Mouse (Mus musculus) lung, embryonic 15.5 days (tissue): Measurements from ENCODE around the gene Esyt1. TPM values are rescaled to one million over a fixed set of nuclear protein-coding genes. Genes with fewer than 3 reads are reported as not detected.

Source experiments
- ATAC-seq: fragments of 200-750 bp; cut with Nextera tagmentation; 2 replicates; pipeline ENCODE4 v1.8.0; 2017; ENCODE audit warnings: moderate number of reproducible peaks, borderline replicate concordance; ENCODE audit not compliant: low FRiP score, low TSS enrichment; ENCODE audit errors: extremely low read depth
- H3K27ac ChIP-seq: fragments of 300-500 bp; sonication (generic); 2 replicates; pipeline ENCODE4 v1.5.1; 2015; ENCODE audit warnings: moderate library complexity, mild to moderate bottlenecking, inconsistent platforms
- H3K27me3 ChIP-seq: fragments of 300-500 bp; sonication (generic); 2 replicates; pipeline ENCODE4 v1.6.1; 2015; ENCODE audit warnings: inconsistent platforms
- H3K36me3 ChIP-seq: fragments of 300-500 bp; sonication (generic); 2 replicates; pipeline ENCODE4 v1.6.1; 2015; ENCODE audit warnings: inconsistent platforms
- H3K4me1 ChIP-seq: fragments of 300-500 bp; sonication (generic); 2 replicates; pipeline ENCODE4 v1.6.1; 2015; ENCODE audit warnings: inconsistent platforms
- H3K4me2 ChIP-seq: fragments of 300-500 bp; sonication (generic); 2 replicates; pipeline ENCODE4 v1.6.1; 2015; ENCODE audit warnings: inconsistent platforms, mild to moderate bottlenecking, moderate library complexity
- H3K4me3 ChIP-seq: fragments of 300-500 bp; sonication (generic); 2 replicates; pipeline ENCODE4 v1.5.1; 2015; ENCODE audit warnings: mild to moderate bottlenecking, inconsistent platforms
- H3K9ac ChIP-seq: fragments of 300-500 bp; sonication (generic); 2 replicates; pipeline ENCODE4 v1.6.1; 2015; ENCODE audit warnings: inconsistent platforms
- H3K9me3 ChIP-seq: fragments of 300-500 bp; sonication (generic); 2 replicates; pipeline ENCODE4 v1.6.1; 2016; ENCODE audit warnings: inconsistent platforms
- WGBS: fragments of 180-500 bp; shearing (Covaris S2); methylation state at CpG from one replicate; pipeline ENCODE4 v1.1.7; 2015; 5-methylcytosine and 5-hydroxymethylcytosine counted together
- polyA plus RNA-seq: library from polyadenylated mRNA; unstranded; fragments of >200 nt; fragmentation: Nextera tagmentation; extraction: Ambion mirVana; gene quantifications from 2 replicates; pipeline ENCODE4 v1.2.1, GENCODE M21; 2015

The Esyt1 gene
- polyA plus RNA-seq, 1 experiment from 2014 or later: 31.5 TPM

- H3K9me3 ChIP-seq: no peaks in the 10 kb centered on the region
- WGBS: 68% methylated on average over 4 of the region's 4 CpGs
- peak; percentile 25; the same call in 1 of the 2 replicates for ATAC-seq
- H3K27ac ChIP-seq: peak overlapping the region; percentile 9; the same call in 1 of the 2 replicates
- no peaks in the 10 kb centered on the region; the same call in 1 of the 2 replicates for H3K4me1 ChIP-seq
- H3K36me3 ChIP-seq: no peaks in the 10 kb centered on the region
- no peak overlapping the region for H3K9ac ChIP-seq
- H3K4me3 ChIP-seq: peak overlapping the region; percentile 20
- H3K27me3 ChIP-seq: no peaks in the 10 kb centered on the region
- H3K4me2 ChIP-seq: peak overlapping the region; percentile 40
Observed at GRCm38 (mm10) chr10:128535624-128536265, 10.1 kb upstream of the Esyt1 start.

GRCm38 (mm10) chr10:128535206-128535605, 9.5 kb upstream of the Esyt1 start:
- H3K4me1 ChIP-seq: no peaks in the 10 kb centered on the region; the same call in 1 of the 2 replicates
- H3K27ac ChIP-seq: no peak overlapping the region
- H3K27me3 ChIP-seq: no peaks in the 10 kb centered on the region
- no peaks in the 10 kb centered on the region for H3K9me3 ChIP-seq
- no peaks in the 10 kb centered on the region for H3K36me3 ChIP-seq
- H3K4me3 ChIP-seq: no peak overlapping the region
- WGBS: 77% methylated on average over 2 of the region's 2 CpGs
- no peak for ATAC-seq
- H3K4me2 ChIP-seq: no peak overlapping the region
- H3K9ac ChIP-seq: no peak overlapping the region

DNA sequence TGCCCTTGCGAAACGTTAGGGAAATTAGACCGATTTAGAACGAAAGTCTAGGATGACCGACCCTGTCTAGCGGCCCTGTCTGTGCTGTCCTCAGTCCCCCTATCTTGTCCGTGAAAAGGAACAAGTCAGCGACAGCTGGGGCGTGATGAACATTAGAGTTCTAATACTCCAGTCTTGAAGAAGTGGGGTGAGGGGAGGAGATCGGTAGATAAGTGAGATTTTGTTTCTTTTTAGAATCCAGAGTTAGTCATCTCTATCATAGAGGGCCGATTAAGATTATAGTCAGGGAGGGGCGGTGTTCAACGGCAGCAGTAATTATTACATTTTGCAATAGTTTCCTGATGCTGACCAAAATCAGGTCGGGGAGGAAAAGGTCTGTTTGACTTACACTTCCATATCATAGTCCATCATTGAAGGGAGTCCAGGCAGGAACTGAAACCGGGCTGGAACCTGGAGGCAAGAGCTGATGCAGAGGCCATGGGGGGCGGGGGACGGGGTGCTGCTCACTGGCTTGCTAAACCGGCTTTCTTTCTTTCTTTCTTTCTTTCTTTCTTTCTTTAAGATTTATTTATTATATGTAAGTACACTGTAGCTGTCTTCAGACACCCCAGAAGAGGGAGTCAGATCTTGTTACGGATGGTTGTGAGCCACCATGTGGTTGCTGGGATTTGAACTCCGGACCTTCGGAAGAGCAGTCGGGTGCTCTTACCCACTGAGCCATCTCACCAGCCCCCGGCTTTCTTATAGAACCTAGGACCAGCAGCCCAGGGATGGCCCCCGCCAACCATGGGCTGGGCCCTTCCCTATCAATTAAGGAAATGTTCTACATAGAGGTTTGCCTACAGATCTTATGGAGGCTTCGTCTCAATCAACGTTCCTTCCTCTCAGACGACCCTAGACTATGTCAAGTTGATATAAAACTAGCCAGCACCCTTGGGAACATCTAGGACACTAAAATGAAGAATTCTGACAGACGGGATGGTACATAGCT, 990 bp upstream of the Esyt1 start:
- 27% methylated on average over 28 of the region's 28 CpGs for WGBS
- Histone ChIP-seq H3K27ac (peak overlapping the region; percentile 60; the same call in 1 of the 2 replicates), H3K4me1 (peaks cover 15% of the 10 kb centered on the region), H3K4me2 (peak overlapping the region; percentile 99), H3K27me3 (0 out of 2 replicates have a peak, but pooled peaks cover 3% of the 10 kb centered on the region), H3K36me3 (no peaks in the 10 kb centered on the region), H3K9ac (peak overlapping the region; percentile 30), H3K4me3 (peak overlapping the region; percentile 80), H3K9me3 (no peaks in the 10 kb centered on the region)
- no peak for ATAC-seq

- H3K9me3 ChIP-seq: no peaks in the 10 kb centered on the region
- H3K9ac ChIP-seq: peak overlapping the region; percentile 76
- 0 out of 2 replicates have a peak, but pooled peaks cover 3% of the 10 kb centered on the region for H3K27me3 ChIP-seq
- peak overlapping the region; percentile 78 for H3K27ac ChIP-seq
- peaks cover 15% of the 10 kb centered on the region for H3K4me1 ChIP-seq
- peak; percentile 36 for ATAC-seq
- H3K4me3 ChIP-seq: peak overlapping the region; percentile 80
- WGBS: under 1% methylated on average over 58 of the region's 58 CpGs
- no peaks in the 10 kb centered on the region for H3K36me3 ChIP-seq
- peak overlapping the region; percentile 99 for H3K4me2 ChIP-seq
Observed at GRCm38 (mm10) chr10:128524732-128525662, 674 bp downstream of the Esyt1 start.

DNA sequence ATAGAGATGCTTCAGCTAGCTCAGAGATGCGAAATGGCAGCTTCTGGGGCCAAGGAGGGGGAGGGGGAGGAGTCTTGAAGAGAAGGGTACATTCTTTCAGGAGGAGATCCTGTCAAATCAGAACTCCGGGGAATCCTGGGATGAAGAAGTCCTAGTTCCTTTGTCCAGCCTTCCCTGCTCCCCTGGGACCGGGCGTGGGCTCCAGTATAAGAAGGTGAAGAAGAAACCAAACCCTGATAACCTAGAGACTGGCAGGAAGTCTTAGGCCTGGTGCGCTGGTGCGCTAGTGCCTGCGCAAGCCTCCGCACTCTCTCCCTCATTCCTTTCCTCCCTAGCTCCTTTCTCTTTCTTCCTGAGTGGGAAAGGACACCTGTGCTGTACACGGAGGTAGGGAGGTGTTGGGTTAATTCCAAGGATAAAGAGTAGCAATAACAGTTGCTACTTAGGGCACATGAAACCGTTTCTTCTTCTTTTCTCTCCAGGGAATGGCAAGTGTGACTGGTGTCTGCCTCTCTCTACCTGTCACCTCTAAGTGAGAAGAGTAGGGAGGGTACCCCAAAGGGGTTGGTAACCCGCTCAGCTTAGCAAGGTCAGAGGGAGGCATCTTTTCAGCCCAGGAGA, 1.4 kb downstream of the Esyt1 start:
- WGBS: 20% methylated on average over 11 of the region's 11 CpGs
- H3K4me1 ChIP-seq: peaks cover 15% of the 10 kb centered on the region
- peak overlapping the region; percentile 99 for H3K4me2 ChIP-seq
- H3K9ac ChIP-seq: peak overlapping the region; percentile 76
- H3K36me3 ChIP-seq: 0 out of 2 replicates have a peak, but pooled peaks cover 3% of the 10 kb centered on the region
- H3K9me3 ChIP-seq: no peaks in the 10 kb centered on the region
- H3K4me3 ChIP-seq: peak overlapping the region; percentile 80
- H3K27me3 ChIP-seq: 0 out of 2 replicates have a peak, but pooled peaks cover 3% of the 10 kb centered on the region
- peak overlapping the region; percentile 37; the same call in 1 of the 2 replicates for H3K27ac ChIP-seq
- ATAC-seq: no peak

DNA sequence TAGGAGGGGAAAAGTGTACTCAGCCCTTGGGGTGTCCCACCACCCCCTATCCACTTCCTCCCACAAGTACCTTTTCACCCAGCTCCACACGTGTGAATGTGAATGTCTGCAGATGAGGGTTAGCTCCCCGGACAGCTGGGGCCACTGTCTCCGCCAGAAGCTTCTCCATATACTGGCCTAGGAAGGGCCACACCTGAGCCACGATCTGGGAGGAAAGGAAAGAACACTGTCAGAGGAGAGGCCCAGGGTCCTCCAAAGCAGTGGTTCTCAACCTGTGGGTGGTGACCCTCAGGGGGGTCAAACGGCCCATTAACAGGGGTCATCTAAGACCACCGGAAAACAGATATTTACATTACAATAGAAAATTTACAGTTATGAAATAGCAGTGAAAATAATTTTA, 3.3 kb downstream of the Esyt1 start:
- Histone ChIP-seq H3K9ac (no peak overlapping the region), H3K27ac (no peak overlapping the region), H3K4me1 (peaks cover 15% of the 10 kb centered on the region), H3K36me3 (peaks cover 13% of the 10 kb centered on the region; the same call in 1 of the 2 replicates), H3K4me3 (no peak overlapping the region), H3K4me2 (no peak overlapping the region), H3K27me3 (peaks cover 7% of the 10 kb centered on the region), H3K9me3 (no peaks in the 10 kb centered on the region)
- ATAC-seq: no peak
- WGBS: 66% methylated on average over 6 of the region's 6 CpGs

DNA sequence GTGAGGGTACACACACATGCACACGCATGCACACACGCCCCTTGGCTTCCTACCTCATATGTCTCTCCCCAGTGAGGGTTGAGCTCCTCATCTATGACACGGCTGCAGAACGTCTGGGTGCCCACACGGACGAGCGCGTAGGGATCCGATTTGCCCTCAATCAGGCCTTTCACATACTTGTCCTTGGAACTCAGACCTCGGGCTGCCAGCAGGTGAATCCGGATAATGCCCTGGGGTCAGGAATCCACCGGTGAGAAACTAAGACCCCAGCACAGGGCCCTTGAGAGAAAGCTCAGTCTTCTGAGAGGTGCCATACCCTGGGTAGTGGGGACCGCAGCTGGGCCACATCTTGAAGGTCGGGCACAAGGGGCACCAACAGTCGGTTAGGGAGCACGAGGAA, 5.1 kb downstream of the Esyt1 start:
- Histone ChIP-seq H3K27ac (no peak overlapping the region), H3K36me3 (peaks cover 19% of the 10 kb centered on the region; the same call in 1 of the 2 replicates), H3K4me2 (no peak overlapping the region), H3K4me1 (peaks cover 10% of the 10 kb centered on the region), H3K4me3 (no peak overlapping the region), H3K9ac (no peak overlapping the region), H3K27me3 (peaks cover 7% of the 10 kb centered on the region), H3K9me3 (no peaks in the 10 kb centered on the region)
- no peak for ATAC-seq
- WGBS: 85% methylated on average over 16 of the region's 16 CpGs

DNA sequence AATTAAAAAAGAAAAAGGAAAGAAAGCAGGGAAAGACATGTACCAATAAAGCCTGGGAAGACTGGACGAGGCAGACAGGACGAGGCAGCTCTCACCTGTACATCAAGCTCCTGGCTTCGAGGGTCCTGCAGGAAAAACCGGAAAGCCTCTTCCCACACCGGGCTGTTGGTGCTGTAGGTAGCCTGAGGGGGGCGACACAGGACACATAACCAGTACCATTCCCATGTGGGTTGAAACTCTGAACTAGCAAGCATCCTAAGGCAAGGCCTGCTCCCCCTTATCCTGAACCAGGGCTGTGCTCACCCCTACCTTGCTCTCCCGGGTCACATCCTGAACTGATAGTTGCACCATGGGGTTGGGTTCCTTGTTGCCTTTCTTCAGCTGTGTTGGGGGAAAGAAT, 6.8 kb downstream of the Esyt1 start:
- Histone ChIP-seq H3K27ac (no peak overlapping the region), H3K27me3 (peaks cover 4% of the 10 kb centered on the region), H3K36me3 (peaks cover 22% of the 10 kb centered on the region; the same call in 1 of the 2 replicates), H3K4me1 (peaks cover under 1% of the 10 kb centered on the region; the same call in 1 of the 2 replicates), H3K9ac (no peak overlapping the region), H3K4me2 (no peak overlapping the region), H3K4me3 (no peak overlapping the region), H3K9me3 (no peaks in the 10 kb centered on the region)
- 68% methylated on average over 7 of the region's 7 CpGs for WGBS
- no peak for ATAC-seq

GRCm38 (mm10) chr10:128516677-128517076, 9.0 kb downstream of the Esyt1 start:
- no peaks in the 10 kb centered on the region for H3K9me3 ChIP-seq
- no peak overlapping the region for H3K4me2 ChIP-seq
- 32% methylated on average over 6 of the region's 6 CpGs for WGBS
- no peak for ATAC-seq
- peaks cover 32% of the 10 kb centered on the region for H3K36me3 ChIP-seq
- H3K27ac ChIP-seq: no peak overlapping the region
- peaks cover 4% of the 10 kb centered on the region for H3K27me3 ChIP-seq
- H3K9ac ChIP-seq: no peak overlapping the region
- no peaks in the 10 kb centered on the region for H3K4me1 ChIP-seq
- no peak overlapping the region for H3K4me3 ChIP-seq

GRCm38 (mm10) chr10:128516029-128516428, 9.6 kb downstream of the Esyt1 start:
- H3K4me3 ChIP-seq: no peak overlapping the region
- no peaks in the 10 kb centered on the region for H3K4me1 ChIP-seq
- no peak overlapping the region; the same call in 1 of the 2 replicates for H3K4me2 ChIP-seq
- peaks cover 4% of the 10 kb centered on the region for H3K27me3 ChIP-seq
- no peak overlapping the region for H3K27ac ChIP-seq
- 29% methylated on average over 20 of the region's 20 CpGs for WGBS
- ATAC-seq: no peak
- H3K9me3 ChIP-seq: no peaks in the 10 kb centered on the region
- H3K9ac ChIP-seq: no peak overlapping the region
- H3K36me3 ChIP-seq: peaks cover 37% of the 10 kb centered on the region
